Mouse (Mus musculus) left cerebral cortex, postnatal 4 days (tissue): ENCODE results near the gene Psrc1. TPM values are rescaled to one million over a fixed set of nuclear protein-coding genes. Genes with fewer than 3 reads are reported as not detected.
A peak's percentile ranks its signal among the peaks of the same experiment; 100 is the strongest.

Experiments
- DNase-seq: peaks from one replicate; pipeline ENCODE4 v3.0.0-alpha.2; 2022
- intact Hi-C: fragments of 180-260 bp; cut with DNase I; formaldehyde crosslinking; loops from one replicate; pipeline ENCODE4 v1.15.1; 2025
- total RNA-seq, 2 experiments: library from RNA; stranded (reverse); gene quantifications; 2 replicates each; pipeline ENCODE4 v1.2.3; 2021

Psrc1 gene
- total RNA-seq, result 1 to 10 TPM; 4.3 to 6.9 TPM

- intact Hi-C loops, result loop anchor here (10.0 kb wide), 1 partner anchor 219 kb away; no protein-coding TSS in a partner anchor
- DNase-seq, result peak; percentile 90
Observed at GRCm38 (mm10) chr3:108383485-108384354, at the start of gene Psrc1. Psrc1 (plus strand) TSS chr3:108383839.

- intact Hi-C loops, result no loop called here
- DNase-seq, result no peak
Observed at GRCm38 (mm10) chr3:108336878-108337277, 46.8 kb upstream of the Psrc1 start.

GRCm38 (mm10) chr3:108341040-108341439, 42.6 kb upstream of the Psrc1 start:
- intact Hi-C loops, result no loop called here
- DNase-seq, result no peak

GRCm38 (mm10) chr3:108342185-108342584, 41.5 kb upstream of the Psrc1 start:
- no peak for DNase-seq
- intact Hi-C loops, result no loop called here

GRCm38 (mm10) chr3:108345855-108346254, 37.8 kb upstream of the Psrc1 start:
- DNase-seq, result no peak
- intact Hi-C loops, result loop anchor here (5.0 kb wide), 1 partner anchor 79 kb away; no protein-coding TSS in a partner anchor

GRCm38 (mm10) chr3:108348376-108348775, 35.3 kb upstream of the Psrc1 start:
- no peak for DNase-seq
- intact Hi-C loops, result loop anchor here (5.0 kb wide), 1 partner anchor 81 kb away; no protein-coding TSS in a partner anchor

- DNase-seq, result no peak
- intact Hi-C loops, result no loop called here
Observed at GRCm38 (mm10) chr3:108355245-108355644, 28.4 kb upstream of the Psrc1 start.

GRCm38 (mm10) chr3:108357051-108357450, 26.6 kb upstream of the Psrc1 start:
- DNase-seq, result no peak
- intact Hi-C loops, result no loop called here

GRCm38 (mm10) chr3:108358445-108358844, 25.2 kb upstream of the Psrc1 start:
- intact Hi-C loops, result no loop called here
- DNase-seq, result no peak

- intact Hi-C loops, result no loop called here
- DNase-seq, result no peak
Observed at GRCm38 (mm10) chr3:108360894-108361293, 22.7 kb upstream of the Psrc1 start.

GRCm38 (mm10) chr3:108363626-108364025, 20.0 kb upstream of the Psrc1 start:
- intact Hi-C loops, result no loop called here
- no peak for DNase-seq

GRCm38 (mm10) chr3:108364270-108364995, 19.2 kb upstream of the Psrc1 start, which contains the start of gene Mybphl:
Mybphl (plus strand) TSS chr3:108364911.
- intact Hi-C loops, result no loop called here
- no peak for DNase-seq

- DNase-seq, result peak; percentile 46
- intact Hi-C loops, result no loop called here
Observed at GRCm38 (mm10) chr3:108367173-108367572, 16.5 kb upstream of the Psrc1 start.

GRCm38 (mm10) chr3:108367828-108368227, 15.8 kb upstream of the Psrc1 start:
- intact Hi-C loops, result no loop called here
- DNase-seq, result no peak

- no peak for DNase-seq
- intact Hi-C loops, result no loop called here
Observed at GRCm38 (mm10) chr3:108368721-108369120, 14.9 kb upstream of the Psrc1 start.

- intact Hi-C loops, result no loop called here
- no peak for DNase-seq
Observed at GRCm38 (mm10) chr3:108372274-108372673, 11.4 kb upstream of the Psrc1 start.

- DNase-seq, result no peak
- intact Hi-C loops, result no loop called here
Observed at GRCm38 (mm10) chr3:108372691-108373090, 10.9 kb upstream of the Psrc1 start.

- intact Hi-C loops, result no loop called here
- DNase-seq, result peak; percentile 34
Observed at GRCm38 (mm10) chr3:108378875-108379663, 4.6 kb upstream of the Psrc1 start.

- intact Hi-C loops, result loop anchor here (10.0 kb wide), 1 partner anchor 216 kb away; no protein-coding TSS in a partner anchor
- no peak for DNase-seq
Observed at GRCm38 (mm10) chr3:108380695-108381094, 2.9 kb upstream of the Psrc1 start.
